Mouse (Mus musculus) thymus, adult 2 months (tissue): ENCODE data around the gene Cul4a. TPM values are rescaled to one million over a fixed set of nuclear protein-coding genes. Genes with fewer than 3 reads are reported as not detected.

Experiments
- DNase-seq: peaks from one replicate; pipeline ENCODE4 v3.0.0; 2021
- H3K27ac ChIP-seq: fragments of 200-500 bp; 2 replicates; pipeline ENCODE4 v1.5.1; 2012; ENCODE audit warnings: low read length, control low read depth; ENCODE audit not compliant: control insufficient read depth, insufficient read depth
- H3K27me3 ChIP-seq: fragments of 200-500 bp; 2 replicates; pipeline ENCODE4 v1.6.1; 2012; ENCODE audit warnings: mild to moderate bottlenecking, low read length, moderate library complexity, mixed read lengths; ENCODE audit not compliant: control insufficient read depth, insufficient read depth
- H3K36me3 ChIP-seq: fragments of 200-500 bp; 2 replicates; pipeline ENCODE4 v1.6.1; 2012; ENCODE audit warnings: mild to moderate bottlenecking, low read length, moderate library complexity; ENCODE audit not compliant: control insufficient read depth, insufficient read depth
- H3K4me1 ChIP-seq: fragments of 200-500 bp; replicated peaks from 2 replicates; pipeline ENCODE4 v1.6.1; 2012; ENCODE audit warnings: low read length; ENCODE audit not compliant: control insufficient read depth, insufficient read depth
- H3K4me3 ChIP-seq: fragments of 200-500 bp; 2 replicates; pipeline ENCODE4 v1.5.1; 2012; ENCODE audit warnings: mild to moderate bottlenecking, low read length, control low read depth, moderate library complexity; ENCODE audit not compliant: control insufficient read depth, insufficient read depth
- CTCF ChIP-seq: fragments of 200-500 bp; IDR thresholded peaks from 2 replicates; pipeline ENCODE4 v1.5.1; 2012; ENCODE audit warnings: mild to moderate bottlenecking, control low read depth, low read length, moderate library complexity, borderline replicate concordance; ENCODE audit not compliant: control insufficient read depth, poor library complexity, insufficient read depth; ENCODE audit errors: extremely low read depth
- POLR2A ChIP-seq: fragments of 200-500 bp; IDR thresholded peaks from 2 replicates; pipeline ENCODE4 v1.6.1; 2012; ENCODE audit warnings: mild to moderate bottlenecking, low read length, control low read depth, moderate library complexity; ENCODE audit not compliant: control insufficient read depth, poor library complexity, insufficient read depth; ENCODE audit errors: extremely low read depth
- WGBS: fragments of 180-500 bp; shearing (Covaris S2); methylation state at CpG from one replicate; pipeline ENCODE4 v1.1.7; 2018; 5-methylcytosine and 5-hydroxymethylcytosine counted together
- polyA plus RNA-seq: library from polyadenylated mRNA; depleted of rRNA; stranded (reverse); fragments of >200 nt; gene quantifications from 2 replicates; pipeline ENCODE4 v1.2.3, GENCODE M21; 2012

Cul4a gene
- polyA plus RNA-seq, 1 experiment = 36.3 TPM

- peaks cover 41% of the 10 kb centered on the region for H3K36me3 ChIP-seq
- no peak overlapping the region for H3K4me3 ChIP-seq
- no peak for DNase-seq
- 95% methylated on average over 7 of the region's 7 CpGs for WGBS
- no peaks in the 10 kb centered on the region for H3K4me1 ChIP-seq
- no peaks in the 10 kb centered on the region for H3K27me3 ChIP-seq
- no peak overlapping the region for H3K27ac ChIP-seq
- TF ChIP-seq POLR2A (no peak), CTCF (no peak)
Observed at GRCm38 (mm10) chr8:13177173-13177852, 71.9 kb downstream of the Cul4a start.

- Histone ChIP-seq H3K27ac (no peak overlapping the region), H3K4me3 (no peak overlapping the region), H3K27me3 (no peaks in the 10 kb centered on the region), H3K36me3 (peaks cover 33% of the 10 kb centered on the region), H3K4me1 (no peaks in the 10 kb centered on the region)
- TF ChIP-seq CTCF = no peak
- no peak for TF ChIP-seq POLR2A
- 95% methylated on average over 5 of the region's 5 CpGs for WGBS
- DNase-seq = no peak
Observed at GRCm38 (mm10) chr8:13178137-13178536, 72.7 kb downstream of the Cul4a start.

GRCm38 (mm10) chr8:13179482-13179881 lies 74.1 kb downstream of the Cul4a start:
- Histone ChIP-seq H3K27me3 (no peaks in the 10 kb centered on the region), H3K36me3 (peaks cover 20% of the 10 kb centered on the region; the same call in 1 of the 2 replicates), H3K4me1 (no peaks in the 10 kb centered on the region), H3K27ac (no peak overlapping the region), H3K4me3 (no peak overlapping the region)
- 75% methylated on average over 6 of the region's 6 CpGs for WGBS
- no peak for DNase-seq
- TF ChIP-seq CTCF (no peak), POLR2A (no peak)

- H3K4me3 ChIP-seq = no peak overlapping the region
- no peaks in the 10 kb centered on the region for H3K4me1 ChIP-seq
- H3K27ac ChIP-seq = no peak overlapping the region
- no peaks in the 10 kb centered on the region for H3K27me3 ChIP-seq
- H3K36me3 ChIP-seq = peaks cover 16% of the 10 kb centered on the region; the same call in 1 of the 2 replicates
- no peak for DNase-seq
- WGBS = 82% methylated on average over 7 of the region's 7 CpGs
- no peak for TF ChIP-seq POLR2A
- TF ChIP-seq CTCF = no peak
Observed at GRCm38 (mm10) chr8:13179948-13180347, 74.5 kb downstream of the Cul4a start.

GRCm38 (mm10) chr8:13180408-13180807 lies 75.0 kb downstream of the Cul4a start:
- Histone ChIP-seq H3K27me3 (no peaks in the 10 kb centered on the region), H3K27ac (no peak overlapping the region)

GRCm38 (mm10) chr8:13180911-13181690 lies 75.7 kb downstream of the Cul4a start:
- no peak for DNase-seq
- TF ChIP-seq CTCF = no peak
- TF ChIP-seq POLR2A = no peak
- Histone ChIP-seq H3K4me3 (no peak overlapping the region), H3K36me3 (0 out of 2 replicates have a peak, but pooled peaks cover 5% of the 10 kb centered on the region), H3K27ac (no peak overlapping the region), H3K27me3 (no peaks in the 10 kb centered on the region), H3K4me1 (no peaks in the 10 kb centered on the region)
- 85% methylated on average over 18 of the region's 18 CpGs for WGBS

More at GRCm38 (mm10) chr8:13180408-13180807, 75.0 kb downstream of the Cul4a start:
- no peak for DNase-seq
- no peaks in the 10 kb centered on the region for H3K4me1 ChIP-seq
- peaks cover 12% of the 10 kb centered on the region; the same call in 1 of the 2 replicates for H3K36me3 ChIP-seq
- WGBS = 84% methylated on average over 9 of the region's 9 CpGs
- no peak overlapping the region for H3K4me3 ChIP-seq
- TF ChIP-seq POLR2A (no peak), CTCF (no peak)
